Mouse (Mus musculus): Measurements from ENCODE around the gene Hist1h1t.

- TF ChIP-seq CTCF (IDR thresholded peaks at IDR 0.05; ENCODE audit: low read depth, low read length) (no peak), TAL1 (conservative IDR thresholded peaks at IDR 0.05; ENCODE audit: low read depth, low read length) (no peak), GATA1 (IDR thresholded peaks at IDR 0.05; ENCODE audit: borderline replicate concordance, low read length) (no peak)
Measured at GRCm38 (mm10) chr13:23739922-23740252, 44.3 kb downstream of the Hist1h1t start.

Measured in G1E (cell line).